Mouse (Mus musculus): ENCODE results near the gene Rps6. TPM values are rescaled to one million over a fixed set of nuclear protein-coding genes. Genes with fewer than 3 reads are reported as not detected.
"Not testable (repeated sequence)": the region's sequence is repeated elsewhere in the genome, so short reads cannot be mapped to it uniquely, and the experiment has no call there.

The Rps6 gene
- total RNA-seq, 2 experiments from 2014 or later: 1,162 to 1,195 TPM

DNA sequence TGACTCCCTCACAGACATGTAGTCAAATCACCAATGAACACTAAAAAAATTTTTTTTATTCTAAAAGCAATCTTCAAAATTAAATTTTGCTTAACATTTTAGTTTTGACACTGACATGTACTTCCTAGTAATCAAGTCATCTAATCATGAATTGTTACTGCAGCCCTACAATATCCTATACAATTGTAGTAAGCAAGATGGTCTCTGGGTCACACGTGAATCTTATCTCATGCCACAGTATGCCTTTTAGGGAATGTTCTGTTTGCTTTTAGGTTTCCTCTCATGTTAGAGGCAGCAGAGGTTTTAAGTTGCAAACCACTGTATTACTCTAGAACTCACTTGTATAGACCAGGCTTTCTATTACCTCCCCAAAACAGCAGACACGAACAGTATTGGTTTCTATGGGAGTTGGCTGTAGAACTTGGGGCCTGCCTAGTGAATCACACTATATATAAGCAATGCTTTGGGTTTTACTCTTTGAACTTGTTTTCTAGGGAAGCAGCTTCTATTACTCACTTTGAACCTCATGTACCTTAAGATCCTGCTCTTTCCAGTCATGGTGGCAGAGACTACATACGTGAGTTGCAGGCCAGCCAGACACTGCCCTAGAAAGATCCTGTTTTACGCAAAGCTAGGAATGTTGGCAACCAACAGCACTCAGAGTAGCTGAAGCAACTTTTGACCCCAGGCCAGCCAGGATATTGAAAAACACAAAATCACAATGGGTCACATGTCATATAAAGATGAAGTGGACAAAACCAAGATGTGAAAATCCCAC, 4.2 kb downstream of the Rps6 start:
- no peak for DNase-seq (ENCODE audit: low spot score in 2 of 2)

- no peak for DNase-seq (ENCODE audit: low spot score in 2 of 2)
Observed at GRCm38 (mm10) chr4:86852018-86852417, 5.2 kb downstream of the Rps6 start.

GRCm38 (mm10) chr4:86851331-86851730, 5.9 kb downstream of the Rps6 start:
- no peak for DNase-seq (ENCODE audit: low spot score in 2 of 2)

GRCm38 (mm10) chr4:86847246-86847645, 10.0 kb downstream of the Rps6 start:
- DNase-seq (ENCODE audit: low spot score in 2 of 2): no peak

DNA sequence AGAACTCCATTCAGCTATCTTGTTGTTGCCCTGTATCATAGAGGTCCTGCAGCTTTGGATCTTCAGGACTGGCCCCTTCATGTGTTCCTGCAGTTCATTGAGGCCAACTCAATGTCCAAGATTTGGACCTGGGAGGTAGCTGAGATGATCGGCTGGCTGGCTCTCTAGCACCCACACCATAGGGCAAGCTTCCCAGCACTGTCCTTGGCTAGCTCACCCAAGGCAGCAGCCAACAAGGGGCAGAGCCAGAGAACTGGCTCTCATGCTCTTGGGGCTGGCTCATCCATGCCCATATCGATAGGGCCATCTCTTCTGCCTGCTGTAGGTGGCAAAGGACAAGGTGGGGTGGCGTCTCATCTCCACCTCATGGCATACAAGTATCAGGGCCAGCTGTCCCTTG, 11.8 kb downstream of the Rps6 start:
- DNase-seq (ENCODE audit: low spot score in 2 of 2): no peak

DNA sequence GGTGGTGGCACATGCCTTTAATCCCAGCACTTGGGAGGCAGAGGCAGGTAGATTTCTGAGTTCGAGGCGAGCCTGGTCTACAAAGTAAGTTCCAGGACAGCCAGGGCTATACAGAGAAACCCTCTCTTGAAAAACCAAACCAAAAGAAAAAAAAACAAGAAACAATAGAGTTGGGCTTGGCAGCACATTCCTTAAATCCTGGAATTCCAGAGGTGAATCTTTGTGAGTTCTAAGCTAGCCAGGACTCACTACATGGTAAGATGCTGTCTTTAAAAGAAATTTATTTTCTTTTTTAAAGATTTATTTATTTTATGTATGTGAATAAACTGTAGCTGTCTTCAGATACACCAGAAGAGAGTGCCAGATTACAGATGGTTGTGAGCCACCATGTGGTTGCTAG, 16.1 kb downstream of the Rps6 start:
- not testable (repeated sequence) for DNase-seq (ENCODE audit: low spot score in 2 of 2)

DNA sequence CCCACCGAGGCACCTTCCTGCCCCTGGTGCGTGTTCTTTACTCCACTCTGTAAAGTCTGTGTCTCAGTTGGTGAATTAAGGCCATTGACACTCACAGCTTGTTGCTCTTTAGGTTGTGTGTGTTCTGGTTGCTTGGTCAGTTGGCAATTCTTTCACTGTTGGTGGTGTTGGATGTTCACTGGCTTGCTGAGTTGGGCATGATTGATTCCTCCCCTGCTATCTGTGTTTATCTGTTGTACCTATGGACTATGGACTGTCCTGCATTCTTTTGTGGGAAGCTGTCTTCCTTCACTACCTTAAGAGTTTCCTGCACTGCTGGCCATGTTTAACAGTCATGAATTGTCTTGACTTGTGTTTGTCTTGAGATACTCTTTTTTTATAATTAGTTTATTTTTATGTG, 25.3 kb downstream of the Rps6 start:
- DNase-seq (ENCODE audit: low spot score in 2 of 2): no peak

DNA sequence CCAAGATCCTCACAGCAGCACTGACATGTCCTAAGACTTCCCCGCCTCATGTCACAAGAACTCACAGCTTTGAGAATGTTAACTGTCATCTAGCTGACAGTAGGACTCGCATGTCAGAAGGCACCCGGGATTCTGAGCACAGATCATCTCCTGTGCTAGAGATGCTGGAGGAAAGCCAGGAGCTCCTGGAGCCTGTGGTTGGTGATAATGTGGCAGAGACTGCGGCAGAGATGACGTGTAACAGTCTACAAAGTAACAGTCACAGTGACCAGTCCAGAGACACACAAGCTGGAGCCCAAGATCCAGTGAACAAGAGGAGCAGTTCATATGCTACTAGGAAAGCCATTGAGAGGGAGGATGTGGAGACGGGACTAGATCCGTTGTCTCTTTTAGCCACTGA, 32.1 kb downstream of the Rps6 start:
- no peak for DNase-seq (ENCODE audit: low spot score in 2 of 2)

DNA sequence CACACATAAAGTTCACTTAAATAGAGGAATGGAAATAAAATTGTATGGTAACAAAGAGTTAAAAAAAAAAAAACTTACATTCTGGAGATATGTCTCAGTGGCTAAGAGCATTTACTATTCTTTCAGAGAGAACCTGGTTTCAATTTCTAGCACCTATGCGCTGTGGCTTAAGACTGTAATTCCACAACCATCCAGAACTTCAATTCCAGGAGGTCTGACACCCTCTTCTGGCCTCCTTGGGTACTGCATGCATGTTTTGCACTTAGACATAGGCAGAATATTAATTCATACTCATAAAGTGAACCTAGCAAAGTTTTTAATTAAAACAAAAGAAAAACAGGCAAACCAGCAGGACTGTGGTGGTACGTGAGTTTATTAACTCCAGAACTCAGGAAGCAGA, 34.0 kb downstream of the Rps6 start:
- peak; percentile 13 to 15 for DNase-seq (ENCODE audit: low spot score in 2 of 2)

- no peak for DNase-seq (ENCODE audit: low spot score in 2 of 2)
Observed at GRCm38 (mm10) chr4:86814850-86815249, 42.4 kb downstream of the Rps6 start.

DNA sequence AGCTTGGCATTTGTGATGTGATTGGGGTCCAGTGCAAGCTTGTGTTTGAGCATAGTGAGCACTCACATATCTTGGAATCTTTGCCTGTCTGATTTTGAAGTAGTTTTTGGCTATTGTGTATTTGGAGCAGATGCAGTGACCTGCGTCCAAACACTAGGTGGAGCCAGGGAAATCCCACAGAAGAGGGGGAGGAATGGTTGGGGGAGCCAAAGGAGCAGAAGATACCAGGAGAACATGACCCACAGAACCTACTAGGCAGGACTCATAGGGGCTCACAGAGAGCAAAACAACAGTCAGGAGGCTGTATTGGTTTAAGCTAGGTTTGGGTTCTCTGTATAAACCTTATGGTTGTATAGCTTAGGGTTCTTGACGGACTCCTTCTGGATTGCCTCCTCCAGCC, 46.6 kb downstream of the Rps6 start:
- DNase-seq (ENCODE audit: low spot score in 2 of 2): no peak

Other genes with a start within 250 kb of the Rps6 start
- 10 to 100 TPM; 14.1 to 15.7 TPM for gene Haus6, start 245.4 kb downstream of the Rps6 start, total RNA-seq (2021)
- 100 to 1,000 TPM; 209 to 264 TPM for gene Plin2, start 187.4 kb downstream of the Rps6 start, total RNA-seq (2021)
- gene Dennd4c, start 108.9 kb downstream of the Rps6 start, total RNA-seq (2021): 10 to 100 TPM; 44.4 to 46.0 TPM
- 10 to 100 TPM; 26.1 to 30.8 TPM for gene Acer2, start 17.0 kb upstream of the Rps6 start, total RNA-seq (2021)